Mouse (Mus musculus) C2C12 (cell line): Measurements from ENCODE around the gene Clpx.
"Not testable (repeated sequence)": the region's sequence is repeated elsewhere in the genome, so short reads cannot be mapped to it uniquely, and the experiment has no call there.

ENCODE experiments used
- CTCF ChIP-seq: IDR thresholded peaks from one replicate; pipeline ENCODE4 v1.5.1; 2011; ENCODE audit not compliant: control insufficient read depth, insufficient read depth, insufficient read length
- MYOD1 ChIP-seq: IDR thresholded peaks from one replicate; pipeline ENCODE4 v1.6.1; 2011; ENCODE audit warnings: low read depth; ENCODE audit not compliant: control insufficient read depth, insufficient read length
- USF1 ChIP-seq: IDR thresholded peaks from one replicate; pipeline ENCODE4 v1.6.1; 2011; ENCODE audit warnings: low read depth, mild to moderate bottlenecking, control low read depth, moderate library complexity

DNA sequence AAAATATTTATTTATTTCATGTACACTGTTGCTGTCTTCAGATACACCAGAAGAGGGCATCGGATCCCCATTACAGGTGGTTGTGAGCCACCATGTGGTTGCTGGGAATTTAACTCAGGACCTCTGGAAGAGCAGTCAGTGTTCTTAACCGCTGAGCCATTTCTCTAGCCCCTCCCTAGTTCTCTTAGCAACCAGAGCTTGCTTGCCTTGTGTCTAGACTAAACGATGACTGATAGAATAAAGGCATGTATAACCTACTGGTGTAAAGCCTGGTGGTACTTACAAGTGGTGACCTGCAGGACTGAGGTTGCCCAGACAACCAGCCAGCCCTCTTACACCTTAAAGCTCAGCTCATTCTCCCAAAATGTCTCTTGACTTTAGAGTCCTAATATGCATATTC is 19.2 kb upstream of the Clpx start:
- not testable (repeated sequence) for TF ChIP-seq CTCF, MYOD1, USF1
